Mouse (Mus musculus) forebrain, embryonic 11.5 days (tissue): ENCODE results near the gene Sned1. TPM values are rescaled to one million over a fixed set of nuclear protein-coding genes. Genes with fewer than 3 reads are reported as not detected.
A peak's percentile ranks its signal among the peaks of the same experiment; 100 is the strongest.
"Not testable (repeated sequence)": the region's sequence is repeated elsewhere in the genome, so short reads cannot be mapped to it uniquely, and the experiment has no call there.

Experiments
- ATAC-seq: fragments of 200-750 bp; cut with Nextera tagmentation; replicated peaks from 2 replicates; pipeline ENCODE4 v1.8.0; 2017; ENCODE audit warnings: moderate TSS enrichment; ENCODE audit not compliant: low FRiP score
- DNase-seq: peaks from one replicate; pipeline ENCODE4 v3.0.0-alpha.2; 2017; ENCODE audit warnings: low spot score
- H3K27ac ChIP-seq: fragments of 300-500 bp; sonication (generic); 2 replicates; pipeline ENCODE4 v1.5.1; 2014; ENCODE audit warnings: low read depth, low read length
- H3K27me3 ChIP-seq: fragments of 300-500 bp; sonication (generic); 2 replicates; pipeline ENCODE4 v1.6.1; 2014; ENCODE audit warnings: mild to moderate bottlenecking, low read length, mixed read lengths; ENCODE audit not compliant: control insufficient read depth, insufficient read depth
- H3K36me3 ChIP-seq: fragments of 300-500 bp; sonication (generic); 2 replicates; pipeline ENCODE4 v1.6.1; 2014; ENCODE audit warnings: mild to moderate bottlenecking, low read length, moderate library complexity, mixed read lengths; ENCODE audit not compliant: control insufficient read depth, insufficient read depth
- H3K4me1 ChIP-seq: fragments of 300-500 bp; sonication (generic); replicated peaks from 2 replicates; pipeline ENCODE4 v1.6.1; 2014; ENCODE audit warnings: low read length, mixed read lengths; ENCODE audit not compliant: control insufficient read depth, insufficient read depth
- H3K4me2 ChIP-seq: fragments of 300-500 bp; sonication (generic); 2 replicates; pipeline ENCODE4 v1.6.1; 2014; ENCODE audit warnings: low read depth, mild to moderate bottlenecking, low read length, moderate library complexity, mixed read lengths; ENCODE audit not compliant: severe bottlenecking
- H3K4me3 ChIP-seq: fragments of 300-500 bp; sonication (generic); 2 replicates; pipeline ENCODE4 v1.5.1; 2014; ENCODE audit warnings: low read depth, low read length
- H3K9ac ChIP-seq: fragments of 300-500 bp; sonication (generic); 2 replicates; pipeline ENCODE4 v1.6.1; 2014; ENCODE audit warnings: low read length
- H3K9me3 ChIP-seq: fragments of 300-500 bp; sonication (generic); 2 replicates; pipeline ENCODE4 v1.6.1; 2016; ENCODE audit warnings: low read length, mixed read lengths; ENCODE audit not compliant: control insufficient read depth
- WGBS: fragments of 180-500 bp; shearing (Covaris S2); extraction: QIAGEN DNeasy Blood & Tissue Kit; methylation state at CpG from one replicate; pipeline ENCODE4 v1.1.7; 2014; 5-methylcytosine and 5-hydroxymethylcytosine counted together
- polyA plus RNA-seq: library from polyadenylated mRNA; unstranded; fragments of >200 nt; fragmentation: Nextera tagmentation; extraction: Ambion mirVana; gene quantifications from 2 replicates; pipeline ENCODE4 v1.2.1, GENCODE M21; 2014

The Sned1 gene
- 2.2 and 3.2 TPM in 2 replicates for polyA plus RNA-seq

GRCm38 (mm10) chr1:93235576-93236544 is at the start of gene Sned1:
TSS of gene Sned1 (plus strand) at chr1:93235841.
- Histone ChIP-seq H3K4me1 (peaks cover 11% of the 10 kb centered on the region; the same call in 1 of the 2 replicates), H3K4me3 (peak within 1 kb of the TSS; percentile 47), H3K9ac (peak within 1 kb of the TSS; percentile 55), H3K27ac (no peak within 1 kb of the TSS), H3K9me3 (no peaks in the 10 kb centered on the region), H3K36me3 (no peaks in the 10 kb centered on the region), H3K4me2 (peak within 1 kb of the TSS; percentile 100), H3K27me3 (peaks cover 21% of the 10 kb centered on the region)
- WGBS: under 1% methylated on average over 92 of the region's 100 CpGs
- ATAC-seq (peak; percentile 86), DNase-seq (peak; percentile 89)

- DNase-seq (no peak), ATAC-seq (no peak)
- H3K36me3 ChIP-seq: no peaks in the 10 kb centered on the region
- 7% methylated on average over 14 of the region's 17 CpGs for WGBS
- no peaks in the 10 kb centered on the region; the same call in 1 of the 2 replicates for H3K9me3 ChIP-seq
- peak overlapping the region; percentile 27; the same call in 1 of the 2 replicates for H3K4me2 ChIP-seq
- H3K27me3 ChIP-seq: peaks cover 3% of the 10 kb centered on the region; the same call in 1 of the 2 replicates
- H3K9ac ChIP-seq: no peak overlapping the region
- no peaks in the 10 kb centered on the region for H3K4me1 ChIP-seq
- no peak overlapping the region for H3K27ac ChIP-seq
- no peak overlapping the region for H3K4me3 ChIP-seq
These were observed 44.8 kb upstream of the Sned1 start for GRCm38 (mm10) chr1:93190726-93191305.

DNA sequence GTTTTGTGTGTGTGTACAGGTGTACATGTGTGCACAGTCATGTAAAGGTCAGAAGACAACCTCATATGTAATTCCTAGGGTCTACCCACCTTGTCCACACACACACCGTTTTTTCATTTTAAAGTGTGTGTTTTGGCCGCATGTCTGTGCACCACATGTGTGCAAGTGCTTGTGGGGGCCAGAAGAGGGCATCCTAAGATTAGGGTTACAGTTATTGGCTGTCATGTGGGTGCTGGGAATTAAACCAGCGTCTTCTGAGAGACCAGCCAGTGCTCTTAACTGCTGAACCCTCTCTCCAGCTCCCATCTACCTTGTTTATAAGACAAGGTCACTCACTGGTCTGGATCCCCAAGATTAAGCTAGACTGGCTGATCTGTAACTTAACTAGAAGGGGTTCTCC is 40.7 kb upstream of the Sned1 start:
- H3K27me3 ChIP-seq: peaks cover 3% of the 10 kb centered on the region; the same call in 1 of the 2 replicates
- no peaks in the 10 kb centered on the region for H3K36me3 ChIP-seq
- no peak overlapping the region for H3K4me3 ChIP-seq
- 82% methylated on average over 3 of the region's 3 CpGs for WGBS
- DNase-seq (no peak), ATAC-seq (no peak)
- H3K9me3 ChIP-seq: no peaks in the 10 kb centered on the region; the same call in 1 of the 2 replicates
- no peak overlapping the region for H3K4me2 ChIP-seq
- no peaks in the 10 kb centered on the region for H3K4me1 ChIP-seq
- H3K27ac ChIP-seq: no peak overlapping the region
- no peak overlapping the region for H3K9ac ChIP-seq

- H3K9ac ChIP-seq, DNase-seq, H3K36me3 ChIP-seq, H3K27me3 ChIP-seq, H3K4me2 ChIP-seq, H3K9me3 ChIP-seq, ATAC-seq, H3K4me1 ChIP-seq, H3K27ac ChIP-seq, H3K4me3 ChIP-seq: not testable (repeated sequence)
- WGBS: 86% methylated on average over 2 of the region's 2 CpGs
These were observed 38.2 kb upstream of the Sned1 start for GRCm38 (mm10) chr1:93197454-93197853.

- 80% methylated on average over 3 of the region's 3 CpGs for WGBS
These were observed 37.7 kb upstream of the Sned1 start for GRCm38 (mm10) chr1:93197916-93198315.

DNA sequence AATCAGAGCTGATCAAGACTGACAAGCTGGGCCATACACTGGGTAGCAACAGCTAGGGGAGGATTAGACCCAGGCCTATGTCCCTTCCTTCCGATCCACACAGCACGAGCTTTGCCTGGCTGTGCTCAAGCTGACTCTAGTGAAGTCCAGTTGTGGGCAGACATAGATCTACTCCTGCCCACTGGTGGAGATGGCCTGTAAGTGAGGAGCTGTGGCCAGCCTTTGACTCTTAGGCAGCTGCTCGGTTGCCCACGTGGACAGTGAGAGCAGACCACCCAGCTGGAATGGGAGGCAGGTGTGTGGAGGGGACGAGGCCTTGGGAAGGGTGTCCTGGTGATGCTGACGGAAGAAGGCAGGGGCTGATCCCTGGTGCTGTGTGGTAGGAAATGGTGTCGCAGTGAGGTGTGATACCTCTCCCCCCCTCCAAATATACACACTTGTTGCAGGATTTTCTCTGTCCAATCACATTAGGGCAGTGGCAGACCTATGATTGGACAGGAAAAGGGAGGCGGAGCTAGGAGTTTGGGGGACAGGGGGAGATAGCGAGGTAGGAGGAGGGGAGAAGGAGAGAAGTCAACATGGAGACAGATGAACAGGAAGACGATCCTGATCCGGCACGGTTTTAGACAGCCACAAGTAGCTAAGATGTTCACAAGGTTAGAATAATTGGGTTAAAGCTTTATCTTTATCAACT is 29.2 kb upstream of the Sned1 start:
- DNase-seq (no peak), ATAC-seq (0 out of 2 replicates have a peak, but pooled peaks have one; percentile 33)
- Histone ChIP-seq H3K9me3 (no peaks in the 10 kb centered on the region), H3K36me3 (no peaks in the 10 kb centered on the region), H3K27ac (no peak overlapping the region), H3K4me3 (no peak overlapping the region), H3K9ac (no peak overlapping the region), H3K4me2 (no peak overlapping the region), H3K27me3 (no peaks in the 10 kb centered on the region), H3K4me1 (no peaks in the 10 kb centered on the region)
- WGBS: 62% methylated on average over 12 of the region's 12 CpGs

More at GRCm38 (mm10) chr1:93197916-93198315, 37.7 kb upstream of the Sned1 start:
- ATAC-seq: no peak
- no peak overlapping the region for H3K27ac ChIP-seq
- no peak overlapping the region for H3K4me3 ChIP-seq
- H3K27me3 ChIP-seq: no peaks in the 10 kb centered on the region
- H3K4me2 ChIP-seq: no peak overlapping the region
- DNase-seq: no peak
- H3K36me3 ChIP-seq: no peaks in the 10 kb centered on the region
- H3K9ac ChIP-seq: no peak overlapping the region
- H3K4me1 ChIP-seq: no peaks in the 10 kb centered on the region
- no peaks in the 10 kb centered on the region; the same call in 1 of the 2 replicates for H3K9me3 ChIP-seq

- 93% methylated on average over 4 of the region's 4 CpGs for WGBS
- Histone ChIP-seq H3K9ac (no peak overlapping the region), H3K9me3 (no peaks in the 10 kb centered on the region), H3K36me3 (no peaks in the 10 kb centered on the region), H3K4me2 (no peak overlapping the region), H3K27me3 (no peaks in the 10 kb centered on the region), H3K27ac (no peak overlapping the region), H3K4me3 (no peak overlapping the region), H3K4me1 (no peaks in the 10 kb centered on the region)
- DNase-seq (no peak), ATAC-seq (no peak)
These were observed 28.0 kb upstream of the Sned1 start for GRCm38 (mm10) chr1:93207536-93208064.

- no peak overlapping the region for H3K27ac ChIP-seq
- H3K4me3 ChIP-seq: no peak overlapping the region
- H3K9me3 ChIP-seq: no peaks in the 10 kb centered on the region
- H3K4me1 ChIP-seq: 0 out of 2 replicates have a peak, but pooled peaks cover 2% of the 10 kb centered on the region
- ATAC-seq (no peak), DNase-seq (no peak)
- no peaks in the 10 kb centered on the region for H3K27me3 ChIP-seq
- H3K4me2 ChIP-seq: no peak overlapping the region
- WGBS: 62% methylated on average over 9 of the region's 9 CpGs
- no peak overlapping the region for H3K9ac ChIP-seq
- H3K36me3 ChIP-seq: no peaks in the 10 kb centered on the region
These were observed 25.4 kb upstream of the Sned1 start for GRCm38 (mm10) chr1:93210213-93210641.
